Mouse (Mus musculus): ENCODE measurements around the gene Meaf6. TPM values are rescaled to one million over a fixed set of nuclear protein-coding genes. Genes with fewer than 3 reads are reported as not detected.

The Meaf6 gene
- 47.0 and 50.4 TPM in 2 replicates for total RNA-seq (2014; rRNA removed)
- 131 and 133 TPM in 2 replicates for polyA plus RNA-seq (2015; fragmentation: Nextera tagmentation; extraction: Ambion mirVana)

- peak; percentile 93 for DNase-seq (ENCODE audit: low spot score)
- WGBS: 3% methylated on average over 56 of the region's 63 CpGs
- Histone ChIP-seq H3K4me3 (ENCODE audit: low read length) (peak within 1 kb of the TSS; percentile 94), H3K4me1 (ENCODE audit: insufficient read depth, low read length) (0 out of 2 replicates have a peak, but pooled peaks cover 3% of the 10 kb centered on the region), H3K27me3 (ENCODE audit: insufficient read depth, low read length) (no peaks in the 10 kb centered on the region), H3K4me2 (ENCODE audit: low read depth, low read length) (peak within 1 kb of the TSS; percentile 75), H3K9me3 (ENCODE audit: low read length) (no peaks in the 10 kb centered on the region), H3K36me3 (ENCODE audit: insufficient read depth, low read length) (peaks cover 27% of the 10 kb centered on the region; the same call in 1 of the 2 replicates), H3K27ac (peak within 1 kb of the TSS; percentile 99), H3K9ac (replicated peaks; ENCODE audit: low read length) (peak within 1 kb of the TSS; percentile 94)
- TF ChIP-seq CTCF (IDR thresholded peaks at IDR 0.05; ENCODE audit: low read depth): peak; percentile 20
- ATAC-seq: peak; percentile 93
Observed at GRCm38 (mm10) chr4:125084403-125085345, at the start of gene Meaf6. TSS of gene Meaf6 (plus strand) at chr4:125085134.

DNA sequence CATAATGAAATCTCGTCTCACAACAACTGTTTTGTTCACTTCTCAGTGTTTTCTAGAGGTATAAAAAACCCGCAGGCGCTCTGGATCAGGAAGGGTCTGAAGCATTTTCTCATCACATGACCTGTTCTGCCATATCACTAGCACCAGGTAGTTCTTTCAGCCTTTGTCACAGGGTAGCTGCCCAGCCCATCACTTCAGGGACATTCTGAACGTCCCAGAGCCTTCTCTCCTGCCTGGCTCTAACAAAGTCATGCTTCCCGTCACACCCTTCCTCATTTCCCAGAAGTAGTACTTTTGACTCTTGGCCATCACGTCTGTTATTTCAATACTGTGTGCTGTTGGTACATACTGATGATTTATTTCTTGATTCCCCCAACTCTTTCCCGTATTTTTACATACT, 40.5 kb upstream of the Meaf6 start:
- 91% methylated on average over 7 of the region's 7 CpGs for WGBS
- Histone ChIP-seq H3K27ac (no peak overlapping the region), H3K4me2 (ENCODE audit: low read depth, low read length) (no peak overlapping the region), H3K4me3 (ENCODE audit: low read length) (no peak overlapping the region), H3K4me1 (ENCODE audit: insufficient read depth, low read length) (no peaks in the 10 kb centered on the region), H3K36me3 (ENCODE audit: insufficient read depth, low read length) (peaks cover 73% of the 10 kb centered on the region), H3K9me3 (ENCODE audit: low read length) (no peaks in the 10 kb centered on the region), H3K9ac (replicated peaks; ENCODE audit: low read length) (no peak overlapping the region), H3K27me3 (ENCODE audit: insufficient read depth, low read length) (no peaks in the 10 kb centered on the region)
- DNase-seq (ENCODE audit: low spot score): no peak
- ATAC-seq: no peak
- no peak for TF ChIP-seq CTCF (IDR thresholded peaks at IDR 0.05; ENCODE audit: low read depth)

DNA sequence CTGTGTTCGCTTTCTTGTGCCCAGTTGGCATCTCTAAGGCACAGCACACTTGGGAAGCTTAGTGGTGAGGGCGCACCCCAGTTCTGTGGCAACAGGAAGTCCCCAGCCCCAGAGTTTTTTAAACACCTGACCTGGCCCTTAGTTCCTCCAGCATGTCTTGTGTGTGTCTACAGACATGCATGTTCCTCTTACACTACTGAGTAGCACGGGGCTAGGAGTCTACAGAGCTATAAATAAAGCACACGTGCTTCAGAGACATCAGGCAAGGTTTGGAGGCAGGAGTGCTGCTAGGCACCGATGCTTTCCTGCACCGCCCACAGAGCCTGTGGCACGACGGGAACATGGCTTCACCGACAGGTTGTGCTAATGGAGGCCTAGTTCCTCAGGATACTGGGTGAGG, 29.5 kb upstream of the Meaf6 start:
- Histone ChIP-seq H3K27ac (no peak overlapping the region), H3K4me1 (ENCODE audit: insufficient read depth, low read length) (peaks cover 4% of the 10 kb centered on the region; the same call in 1 of the 2 replicates), H3K4me2 (ENCODE audit: low read depth, low read length) (no peak overlapping the region), H3K4me3 (ENCODE audit: low read length) (no peak overlapping the region), H3K9me3 (ENCODE audit: low read length) (no peaks in the 10 kb centered on the region), H3K9ac (replicated peaks; ENCODE audit: low read length) (no peak overlapping the region), H3K36me3 (ENCODE audit: insufficient read depth, low read length) (peaks cover 44% of the 10 kb centered on the region), H3K27me3 (ENCODE audit: insufficient read depth, low read length) (no peaks in the 10 kb centered on the region)
- no peak for TF ChIP-seq CTCF (IDR thresholded peaks at IDR 0.05; ENCODE audit: low read depth)
- 93% methylated on average over 9 of the region's 9 CpGs for WGBS
- ATAC-seq (no peak), DNase-seq (ENCODE audit: low spot score) (no peak)

GRCm38 (mm10) chr4:125056476-125056875, 28.5 kb upstream of the Meaf6 start:
- Histone ChIP-seq H3K9ac (replicated peaks; ENCODE audit: low read length) (no peak overlapping the region), H3K36me3 (ENCODE audit: insufficient read depth, low read length) (peaks cover 40% of the 10 kb centered on the region), H3K4me1 (ENCODE audit: insufficient read depth, low read length) (peaks cover 4% of the 10 kb centered on the region; the same call in 1 of the 2 replicates), H3K9me3 (ENCODE audit: low read length) (no peaks in the 10 kb centered on the region), H3K4me2 (ENCODE audit: low read depth, low read length) (no peak overlapping the region), H3K27me3 (ENCODE audit: insufficient read depth, low read length) (no peaks in the 10 kb centered on the region), H3K4me3 (ENCODE audit: low read length) (no peak overlapping the region), H3K27ac (no peak overlapping the region)
- WGBS: 92% methylated on average over 4 of the region's 4 CpGs
- TF ChIP-seq CTCF (IDR thresholded peaks at IDR 0.05; ENCODE audit: low read depth): no peak
- DNase-seq (ENCODE audit: low spot score): no peak
- ATAC-seq: no peak

DNA sequence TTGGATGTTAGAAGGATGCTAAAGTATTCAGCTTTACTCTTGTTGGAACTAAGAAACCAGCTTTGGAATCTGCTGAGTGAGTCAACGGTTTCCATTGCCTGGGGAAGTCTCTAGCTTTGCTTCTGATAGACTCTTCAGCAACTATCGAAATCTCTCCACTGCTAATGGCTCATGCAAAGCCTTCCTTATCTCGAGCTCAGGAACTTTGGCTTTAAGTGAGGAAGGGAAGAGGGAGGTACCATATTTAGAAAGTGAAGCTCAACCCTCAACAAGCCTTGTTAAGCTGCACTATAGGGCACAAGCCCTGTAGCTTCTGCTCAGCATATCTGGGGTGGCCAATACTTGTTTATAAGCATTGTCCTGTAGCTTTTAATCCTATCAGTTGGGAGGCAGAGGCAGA, 27.7 kb upstream of the Meaf6 start:
- H3K9me3 ChIP-seq (ENCODE audit: low read length): no peaks in the 10 kb centered on the region
- no peak overlapping the region for H3K9ac ChIP-seq (replicated peaks; ENCODE audit: low read length)
- no peak for TF ChIP-seq CTCF (IDR thresholded peaks at IDR 0.05; ENCODE audit: low read depth)
- DNase-seq (ENCODE audit: low spot score) (no peak), ATAC-seq (no peak)
- H3K4me1 ChIP-seq (ENCODE audit: insufficient read depth, low read length): peaks cover 4% of the 10 kb centered on the region; the same call in 1 of the 2 replicates
- H3K27me3 ChIP-seq (ENCODE audit: insufficient read depth, low read length): no peaks in the 10 kb centered on the region
- H3K4me2 ChIP-seq (ENCODE audit: low read depth, low read length): no peak overlapping the region
- 61% methylated on average over 3 of the region's 3 CpGs for whole genome bisulfite sequencing
- H3K4me3 ChIP-seq (ENCODE audit: low read length): no peak overlapping the region
- no peak overlapping the region for H3K27ac ChIP-seq
- peaks cover 33% of the 10 kb centered on the region for H3K36me3 ChIP-seq (ENCODE audit: insufficient read depth, low read length)

DNA sequence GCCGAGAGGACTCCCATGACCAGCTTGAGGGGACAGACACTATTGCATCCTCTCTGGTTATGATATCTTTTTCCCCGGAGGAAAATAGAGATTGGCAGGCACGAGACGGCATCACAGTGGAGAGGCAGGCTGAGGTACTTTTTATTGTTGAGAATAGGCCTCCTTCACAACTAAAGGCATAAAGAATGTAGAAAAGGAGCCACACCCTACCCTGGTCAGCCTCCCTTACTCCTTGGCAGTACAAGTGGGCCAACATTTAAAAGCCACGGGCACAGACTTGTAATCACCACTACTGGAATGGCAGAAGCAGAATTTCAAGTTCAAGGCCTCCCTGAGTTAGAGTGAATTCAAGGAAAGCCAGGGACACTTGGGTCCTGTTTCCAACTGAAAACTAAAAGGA, 26.9 kb upstream of the Meaf6 start:
- 45% methylated on average over 5 of the region's 5 CpGs for WGBS
- H3K4me3 ChIP-seq (ENCODE audit: low read length): no peak overlapping the region
- TF ChIP-seq CTCF (IDR thresholded peaks at IDR 0.05; ENCODE audit: low read depth): no peak

More for the DNA sequence above, 26.9 kb upstream of the Meaf6 start:
- ATAC-seq: no peak
- Histone ChIP-seq H3K36me3 (ENCODE audit: insufficient read depth, low read length) (peaks cover 28% of the 10 kb centered on the region), H3K9ac (replicated peaks; ENCODE audit: low read length) (no peak overlapping the region), H3K27ac (no peak overlapping the region), H3K9me3 (ENCODE audit: low read length) (no peaks in the 10 kb centered on the region), H3K4me1 (ENCODE audit: insufficient read depth, low read length) (peaks cover 4% of the 10 kb centered on the region; the same call in 1 of the 2 replicates), H3K27me3 (ENCODE audit: insufficient read depth, low read length) (no peaks in the 10 kb centered on the region), H3K4me2 (ENCODE audit: low read depth, low read length) (no peak overlapping the region)
- no peak for DNase-seq (ENCODE audit: low spot score)

Measured in hindbrain, postnatal 0 days (tissue).